10 mouse cellular contexts compared by ENCODE assay signal in the genomic region with DNA sequence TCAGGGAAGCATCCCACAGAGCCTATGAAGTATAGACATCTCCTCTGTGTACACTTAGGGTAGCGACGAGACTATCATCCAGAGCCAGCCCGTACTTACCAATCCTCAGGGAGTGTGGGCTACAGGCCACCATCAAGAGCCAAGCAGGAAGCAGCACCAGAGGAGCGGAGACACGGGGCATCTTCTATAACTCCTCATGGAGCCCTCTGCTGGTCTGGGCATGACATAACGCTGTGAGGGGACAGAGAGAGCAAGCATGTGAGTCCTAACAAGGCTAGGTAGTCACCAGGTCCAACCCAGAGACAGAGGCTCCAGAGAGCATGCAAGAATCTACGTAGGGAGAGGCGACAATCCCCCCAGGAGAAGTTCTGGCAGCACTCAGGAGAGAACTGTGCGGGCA.
DNase-seq lines count a peak whose midpoint lies in the region; ATAC-seq and TF ChIP-seq lines count a peak whose summit lies in the region.
"Had no signal": no experiment of that assay in that cellular context is flagged by ENCODE, and none has a peak within 500 bp of the region (broad histone marks: within the 10 kb centered on the region; RNA-seq: fewer than 3 reads in every experiment).

No protein-coding gene starts in this region.

- H3K4me1 ChIP-seq in lung, embryonic 14.5 days (ENCODE audit: insufficient read depth), result no peaks in the 10 kb centered on the region
- no peaks in the 10 kb centered on the region for H3K4me1 ChIP-seq in embryonic facial prominence, embryonic 10.5 days
- no peaks in the 10 kb centered on the region for H3K4me1 ChIP-seq in forebrain, embryonic 16.5 days (replicated peaks; ENCODE audit: control insufficient read depth, insufficient read depth, low read length)
- no peaks in the 10 kb centered on the region for H3K4me1 ChIP-seq in midbrain, embryonic 10.5 days
- H3K4me1 ChIP-seq: intestine, embryonic 15.5 days had no signal

- WGBS in lung, embryonic 14.5 days, result 71% methylated on average over 9 of the region's 9 CpGs
- WGBS in embryonic facial prominence, embryonic 10.5 days, result 72% methylated on average over 9 of the region's 9 CpGs
- 74% methylated on average over 9 of the region's 9 CpGs for WGBS in forebrain, embryonic 16.5 days
- 73% methylated on average over 9 of the region's 9 CpGs for WGBS in midbrain, embryonic 10.5 days

- H3K36me3 ChIP-seq in lung, embryonic 14.5 days (ENCODE audit: insufficient read depth), result no peaks in the 10 kb centered on the region
- no peaks in the 10 kb centered on the region for H3K36me3 ChIP-seq in embryonic facial prominence, embryonic 10.5 days (replicated peaks)
- no peaks in the 10 kb centered on the region for H3K36me3 ChIP-seq in forebrain, embryonic 16.5 days (ENCODE audit: control insufficient read depth, insufficient read depth)
- no peaks in the 10 kb centered on the region for H3K36me3 ChIP-seq in midbrain, embryonic 10.5 days
- H3K36me3 ChIP-seq: intestine, embryonic 15.5 days had no signal

- no peak overlapping the region for H3K4me2 ChIP-seq in lung, embryonic 14.5 days
- H3K4me2 ChIP-seq in forebrain, embryonic 16.5 days (ENCODE audit: low read length), result no peak overlapping the region
- H3K4me2 ChIP-seq: intestine, embryonic 15.5 days had no signal

- no peak for ATAC-seq in lung, embryonic 14.5 days (ENCODE audit: insufficient read depth)
- no peak for ATAC-seq in forebrain, embryonic 16.5 days
- ATAC-seq: intestine, embryonic 15.5 days had no signal

- DNase-seq in cerebellum, postnatal 10 days, result peak; percentile 43 to 50
- no peak for DNase-seq in cerebellum, adult 9-10 months
- peak; percentile 33 for DNase-seq in lung, embryonic 14.5 days
- no peak for DNase-seq in lung, postnatal 14 days
- peak; percentile 26 for DNase-seq in embryonic facial prominence, embryonic 10.5 days (ENCODE audit: low spot score)
- peak; percentile 37 for DNase-seq in thymus, postnatal 0 days (ENCODE audit: low spot score)
- no peak for DNase-seq in midbrain, embryonic 10.5 days (ENCODE audit: low spot score)
- DNase-seq: cerebellum, adult 11-12 months had no signal

- no peaks in the 10 kb centered on the region; the same call in 1 of the 2 replicates for H3K27me3 ChIP-seq in lung, embryonic 14.5 days (ENCODE audit: insufficient read depth, low read length)
- no peaks in the 10 kb centered on the region for H3K27me3 ChIP-seq in embryonic facial prominence, embryonic 10.5 days (replicated peaks; ENCODE audit: low read depth, poor library complexity, severe bottlenecking)
- no peaks in the 10 kb centered on the region for H3K27me3 ChIP-seq in forebrain, embryonic 16.5 days (replicated peaks; ENCODE audit: control insufficient read depth, insufficient read depth, low read length)
- H3K27me3 ChIP-seq in midbrain, embryonic 10.5 days (ENCODE audit: low read depth, poor library complexity, severe bottlenecking), result no peaks in the 10 kb centered on the region
- H3K27me3 ChIP-seq: intestine, embryonic 15.5 days had no signal

- no peak overlapping the region for H3K27ac ChIP-seq in lung, embryonic 14.5 days (ENCODE audit: low read depth)
- no peak overlapping the region for H3K27ac ChIP-seq in embryonic facial prominence, embryonic 10.5 days (replicated peaks)
- H3K27ac ChIP-seq in forebrain, embryonic 16.5 days (ENCODE audit: low read length), result no peak overlapping the region
- H3K27ac ChIP-seq in midbrain, embryonic 10.5 days (replicated peaks), result no peak overlapping the region
- H3K27ac ChIP-seq: intestine, embryonic 15.5 days had no signal

- TF ChIP-seq CTCF in lung, embryonic 14.5 days (IDR thresholded peaks at IDR 0.05; ENCODE audit: low read depth), result peak; percentile 54

- H3K9ac ChIP-seq in lung, embryonic 14.5 days, result no peak overlapping the region
- H3K9ac ChIP-seq in forebrain, embryonic 16.5 days (replicated peaks; ENCODE audit: low read depth, low read length), result no peak overlapping the region
- H3K9ac ChIP-seq: intestine, embryonic 15.5 days had no signal

- no peak overlapping the region for H3K4me3 ChIP-seq in lung, embryonic 14.5 days (ENCODE audit: low read depth, low read length)
- H3K4me3 ChIP-seq in embryonic facial prominence, embryonic 10.5 days, result no peak overlapping the region
- H3K4me3 ChIP-seq in forebrain, embryonic 16.5 days (replicated peaks; ENCODE audit: low read length), result no peak overlapping the region
- H3K4me3 ChIP-seq in midbrain, embryonic 10.5 days, result no peak overlapping the region
- H3K4me3 ChIP-seq: intestine, embryonic 15.5 days had no signal

- H3K9me3 ChIP-seq in lung, embryonic 14.5 days (ENCODE audit: low read depth, low read length), result no peaks in the 10 kb centered on the region; the same call in 1 of the 2 replicates
- no peaks in the 10 kb centered on the region for H3K9me3 ChIP-seq in embryonic facial prominence, embryonic 10.5 days
- H3K9me3 ChIP-seq in forebrain, embryonic 16.5 days (ENCODE audit: control insufficient read depth, low read length), result no peaks in the 10 kb centered on the region
- no peaks in the 10 kb centered on the region; the same call in 1 of the 2 replicates for H3K9me3 ChIP-seq in midbrain, embryonic 10.5 days (replicated peaks)
- H3K9me3 ChIP-seq: intestine, embryonic 15.5 days had no signal

Comparison
In these comparisons a context has a peak if more than half of its experiments do, and no peak if none do; other contexts are left out.
1. DNase-seq: peak in cerebellum, postnatal 10 days (2 of 2), lung, embryonic 14.5 days (single experiment), embryonic facial prominence, embryonic 10.5 days (single experiment) and thymus, postnatal 0 days (single experiment); none in cerebellum, adult 9-10 months (single experiment), lung, postnatal 14 days (single experiment) and midbrain, embryonic 10.5 days (single experiment).